Mouse (Mus musculus) liver, embryonic 16.5 days (tissue): ENCODE measurements around the gene Bean1. TPM values are rescaled to one million over a fixed set of nuclear protein-coding genes. Genes with fewer than 3 reads are reported as not detected.

ENCODE experiments used
- ATAC-seq: fragments of 200-750 bp; cut with Nextera tagmentation; 2 replicates; pipeline ENCODE4 v1.8.0; 2017; ENCODE audit warnings: low read depth, mild to moderate bottlenecking, moderate number of reproducible peaks, moderate library complexity
- H3K27ac ChIP-seq: fragments of 300-500 bp; sonication (generic); 2 replicates; pipeline ENCODE4 v1.5.1; 2014; ENCODE audit warnings: mild to moderate bottlenecking, low read length
- H3K27me3 ChIP-seq: fragments of 300-500 bp; sonication (generic); 2 replicates; pipeline ENCODE4 v1.6.1; 2014; ENCODE audit warnings: low read depth, low read length, mixed read lengths; ENCODE audit not compliant: control insufficient read depth, insufficient read depth
- H3K36me3 ChIP-seq: fragments of 300-500 bp; sonication (generic); 2 replicates; pipeline ENCODE4 v1.6.1; 2014; ENCODE audit warnings: mild to moderate bottlenecking; ENCODE audit not compliant: control insufficient read depth, insufficient read depth
- H3K4me1 ChIP-seq: fragments of 300-500 bp; sonication (generic); 2 replicates; pipeline ENCODE4 v1.6.1; 2014; ENCODE audit warnings: low read depth, low read length, mixed read lengths; ENCODE audit not compliant: control insufficient read depth
- H3K4me2 ChIP-seq: fragments of 300-500 bp; sonication (generic); 2 replicates; pipeline ENCODE4 v1.6.1; 2014; ENCODE audit warnings: low read depth, low read length, mixed read lengths
- H3K4me3 ChIP-seq: fragments of 300-500 bp; sonication (generic); 2 replicates; pipeline ENCODE4 v1.5.1; 2014; ENCODE audit warnings: low read depth, mild to moderate bottlenecking, low read length
- H3K9ac ChIP-seq: fragments of 300-500 bp; sonication (generic); 2 replicates; pipeline ENCODE4 v1.6.1; 2014; ENCODE audit warnings: low read depth, low read length
- H3K9me3 ChIP-seq: fragments of 300-500 bp; sonication (generic); replicated peaks from 2 replicates; pipeline ENCODE4 v1.6.1; 2016; ENCODE audit warnings: low read length; ENCODE audit not compliant: control insufficient read depth
- WGBS: fragments of 180-500 bp; shearing (Covaris S2); extraction: QIAGEN DNeasy Blood & Tissue Kit; methylation state at CpG from one replicate; pipeline ENCODE4 v1.1.7; 2014; ENCODE audit not compliant: insufficient replicate concordance; 5-methylcytosine and 5-hydroxymethylcytosine counted together
- polyA plus RNA-seq: library from polyadenylated mRNA; unstranded; fragments of >200 nt; fragmentation: Nextera tagmentation; extraction: Ambion mirVana; gene quantifications from 2 replicates; pipeline ENCODE4 v1.2.1, GENCODE M21; 2015

Gene Bean1
- polyA plus RNA-seq, 1 experiment from 2014 or later: 0.05 TPM

DNA sequence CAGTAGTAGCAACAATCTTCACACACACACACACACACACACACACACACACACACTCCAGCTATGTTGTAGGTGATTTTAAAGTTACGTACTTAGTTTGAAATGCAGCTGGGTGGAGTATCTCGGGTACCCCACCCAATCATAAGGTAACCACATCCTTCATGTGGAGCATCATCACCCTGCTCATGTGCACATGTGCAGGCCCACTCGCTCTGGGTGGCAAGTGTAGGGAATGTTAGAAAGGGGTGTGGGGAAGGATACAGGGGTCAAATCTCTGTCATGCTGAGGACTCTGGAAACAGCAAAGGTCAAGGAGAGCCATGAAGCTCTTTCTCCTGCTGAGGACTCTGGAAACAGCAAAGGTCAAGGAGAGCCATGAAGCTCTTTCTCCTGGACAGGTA lies 34.0 kb upstream of the Bean1 start:
- Histone ChIP-seq H3K4me3 (no peak overlapping the region), H3K36me3 (no peaks in the 10 kb centered on the region), H3K4me1 (no peaks in the 10 kb centered on the region), H3K27me3 (no peaks in the 10 kb centered on the region), H3K9ac (no peak overlapping the region), H3K4me2 (no peak overlapping the region), H3K27ac (no peak overlapping the region), H3K9me3 (no peaks in the 10 kb centered on the region)
- WGBS: 61% methylated on average over 3 of the region's 3 CpGs
- no peak for ATAC-seq

DNA sequence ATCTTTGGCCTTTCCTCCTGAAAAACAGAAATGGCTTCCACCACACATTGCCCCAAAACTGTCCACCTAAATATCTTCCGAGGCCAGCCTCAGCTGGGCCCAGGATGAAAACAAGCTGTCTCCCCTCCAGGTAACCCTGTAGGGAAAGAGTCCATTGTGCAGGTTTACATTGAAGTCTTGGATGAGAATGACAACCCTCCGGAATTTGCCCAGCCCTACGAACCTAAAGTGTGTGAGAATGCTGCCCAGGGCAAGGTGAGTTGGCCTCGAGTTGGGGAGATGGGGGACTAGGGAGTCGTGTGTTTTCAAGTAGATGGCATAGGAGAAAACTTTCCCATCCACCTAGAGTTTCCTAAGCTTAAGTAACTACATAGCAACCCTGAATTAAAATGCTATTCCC lies 32.6 kb upstream of the Bean1 start:
- no peaks in the 10 kb centered on the region for H3K4me1 ChIP-seq
- H3K27me3 ChIP-seq: no peaks in the 10 kb centered on the region
- H3K27ac ChIP-seq: no peak overlapping the region
- no peak overlapping the region for H3K9ac ChIP-seq
- H3K4me3 ChIP-seq: no peak overlapping the region
- no peak overlapping the region for H3K4me2 ChIP-seq
- 56% methylated on average over 5 of the region's 5 CpGs for WGBS
- no peak for ATAC-seq
- H3K36me3 ChIP-seq: no peaks in the 10 kb centered on the region
- H3K9me3 ChIP-seq: no peaks in the 10 kb centered on the region

DNA sequence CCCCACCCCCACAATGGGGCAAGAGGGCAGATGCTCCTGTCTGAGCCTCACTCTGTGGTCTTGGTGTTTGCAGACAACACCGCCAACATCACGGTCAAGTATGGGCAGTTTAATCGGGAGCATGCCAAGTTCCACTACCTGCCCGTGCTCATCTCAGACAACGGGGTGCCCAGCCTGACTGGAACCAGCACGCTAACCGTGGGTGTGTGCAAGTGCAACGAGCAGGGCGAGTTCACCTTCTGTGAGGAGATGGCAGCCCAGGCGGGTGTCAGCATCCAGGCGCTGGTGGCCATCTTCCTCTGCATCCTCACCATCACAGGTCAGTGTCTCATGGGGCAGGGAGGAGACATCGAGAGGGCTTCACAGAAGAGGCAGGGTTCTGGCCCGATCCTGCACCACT lies 29.6 kb upstream of the Bean1 start:
- H3K4me1 ChIP-seq: no peaks in the 10 kb centered on the region
- no peaks in the 10 kb centered on the region for H3K36me3 ChIP-seq
- WGBS: 71% methylated on average over 13 of the region's 13 CpGs
- no peak overlapping the region for H3K4me2 ChIP-seq
- no peaks in the 10 kb centered on the region for H3K27me3 ChIP-seq
- no peak for ATAC-seq
- no peaks in the 10 kb centered on the region for H3K9me3 ChIP-seq
- no peak overlapping the region for H3K4me3 ChIP-seq
- H3K27ac ChIP-seq: no peak overlapping the region
- H3K9ac ChIP-seq: no peak overlapping the region

DNA sequence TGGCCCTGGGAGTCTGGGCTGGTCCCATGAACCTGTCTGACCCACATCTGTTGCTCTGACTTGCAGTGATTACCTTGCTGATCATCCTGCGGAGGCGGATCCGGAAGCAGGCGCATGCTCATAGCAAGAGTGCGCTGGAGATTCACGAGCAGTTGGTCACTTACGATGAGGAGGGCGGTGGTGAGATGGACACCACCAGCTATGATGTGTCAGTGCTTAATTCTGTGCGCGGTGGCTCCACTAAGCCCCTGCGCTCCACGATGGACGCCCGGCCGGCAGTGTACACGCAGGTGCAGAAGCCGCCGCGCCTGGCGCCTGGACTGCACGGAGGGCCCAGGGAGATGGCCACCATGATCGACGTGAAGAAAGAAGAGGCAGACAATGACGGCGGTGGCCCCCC lies 27.8 kb upstream of the Bean1 start:
- Histone ChIP-seq H3K4me2 (no peak overlapping the region), H3K4me1 (no peaks in the 10 kb centered on the region), H3K9me3 (no peaks in the 10 kb centered on the region), H3K27ac (no peak overlapping the region), H3K27me3 (no peaks in the 10 kb centered on the region), H3K36me3 (no peaks in the 10 kb centered on the region), H3K4me3 (no peak overlapping the region), H3K9ac (no peak overlapping the region)
- no peak for ATAC-seq
- WGBS: 82% methylated on average over 25 of the region's 25 CpGs

DNA sequence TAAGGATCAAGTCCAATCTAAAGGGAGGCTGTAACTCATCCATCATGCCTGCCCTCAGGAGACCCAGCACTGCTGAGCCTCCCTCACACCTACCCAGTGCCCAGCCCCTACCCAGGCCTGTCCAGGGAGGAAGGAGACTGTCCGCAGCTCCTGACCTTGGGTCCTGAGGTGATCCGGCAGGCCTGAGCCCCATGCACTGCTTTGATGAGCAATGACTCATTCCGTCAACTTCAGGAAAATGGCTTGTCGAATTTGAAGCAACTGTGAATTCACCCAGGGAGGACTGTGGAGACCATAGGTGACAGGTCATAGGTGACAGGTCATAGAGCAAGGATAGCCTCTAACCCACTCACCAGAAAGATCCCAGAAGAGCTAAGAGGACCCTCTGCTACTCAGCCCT lies 26.9 kb upstream of the Bean1 start:
- no peak overlapping the region for H3K9ac ChIP-seq
- no peaks in the 10 kb centered on the region for H3K27me3 ChIP-seq
- H3K9me3 ChIP-seq: no peaks in the 10 kb centered on the region
- ATAC-seq: no peak
- no peak overlapping the region for H3K4me3 ChIP-seq
- no peaks in the 10 kb centered on the region for H3K36me3 ChIP-seq
- H3K4me2 ChIP-seq: no peak overlapping the region
- WGBS: 55% methylated on average over 4 of the region's 4 CpGs
- H3K27ac ChIP-seq: no peak overlapping the region
- H3K4me1 ChIP-seq: no peaks in the 10 kb centered on the region

DNA sequence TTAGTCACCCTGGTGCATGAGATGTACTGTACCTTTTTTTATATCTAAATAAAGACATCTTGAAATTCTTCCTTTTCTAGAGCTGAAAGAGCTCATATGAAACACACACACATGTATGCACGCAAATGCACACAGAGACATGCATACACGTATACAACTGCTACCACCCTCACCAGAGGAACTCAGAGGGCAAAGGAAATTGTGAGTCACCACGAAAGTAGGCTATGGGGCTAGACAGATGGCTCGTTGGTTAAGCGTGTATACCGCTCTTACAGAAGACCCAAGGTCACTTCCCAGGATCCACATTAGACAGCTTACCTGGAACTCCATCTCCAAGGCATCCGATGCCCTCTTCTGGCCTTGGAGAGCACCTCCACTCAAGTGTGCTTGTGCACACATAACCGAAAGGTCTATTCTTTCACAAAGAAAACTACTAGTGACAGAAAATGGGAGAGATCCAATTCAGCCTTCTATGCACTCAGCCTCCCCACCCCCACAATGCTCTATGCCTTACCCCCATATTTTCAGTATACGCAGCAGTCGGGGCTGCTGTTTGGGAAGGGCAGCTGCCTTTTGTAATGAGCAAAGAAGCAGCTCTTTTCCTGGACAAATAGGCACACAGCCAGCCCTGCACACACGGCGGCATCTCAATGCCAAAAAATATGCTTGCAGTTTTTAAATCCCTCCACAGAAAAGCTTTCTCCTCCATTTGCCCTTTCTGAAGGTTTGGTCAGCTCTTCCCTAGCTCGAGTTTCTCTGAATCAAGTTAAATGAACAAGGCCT lies 25.6 kb upstream of the Bean1 start:
- no peak overlapping the region for H3K27ac ChIP-seq
- no peak overlapping the region for H3K9ac ChIP-seq
- no peaks in the 10 kb centered on the region for H3K4me1 ChIP-seq
- ATAC-seq: no peak
- H3K4me2 ChIP-seq: no peak overlapping the region
- no peaks in the 10 kb centered on the region for H3K36me3 ChIP-seq
- 58% methylated on average over 13 of the region's 13 CpGs for WGBS
- no peaks in the 10 kb centered on the region for H3K27me3 ChIP-seq
- H3K9me3 ChIP-seq: no peaks in the 10 kb centered on the region
- no peak overlapping the region for H3K4me3 ChIP-seq

DNA sequence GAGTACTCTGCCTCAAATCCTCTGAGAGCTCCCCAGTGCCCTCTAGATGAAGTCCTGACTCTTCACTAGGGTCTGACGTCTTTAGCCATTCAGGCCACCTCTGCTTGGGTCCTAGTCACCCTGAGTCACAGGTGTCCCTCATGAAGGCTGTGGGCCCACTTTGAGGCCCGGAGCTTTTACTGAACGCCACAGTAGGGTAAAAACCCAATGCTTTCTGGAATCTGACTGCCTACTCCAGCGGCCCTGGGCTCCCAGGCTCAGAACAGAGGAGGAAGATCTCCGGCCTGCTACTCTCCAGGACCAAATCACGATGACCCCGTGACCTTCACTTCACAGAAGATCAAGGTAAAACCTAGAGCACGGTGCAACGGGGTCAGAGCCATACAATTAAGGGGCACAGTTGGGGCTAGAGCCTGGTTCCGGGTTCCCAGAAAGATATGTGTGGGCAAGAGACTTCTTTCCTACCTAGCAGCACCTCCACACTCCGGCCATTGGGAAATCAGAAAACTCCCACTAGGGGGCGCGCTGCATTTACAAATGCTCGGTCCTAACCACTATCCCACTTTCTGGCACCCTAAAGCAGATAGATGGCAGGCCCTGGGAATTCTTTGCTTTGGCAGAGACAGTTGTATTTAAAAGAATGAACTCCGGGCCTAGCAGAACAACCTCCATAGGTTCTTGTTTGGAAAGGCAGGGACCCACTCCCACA lies 24.1 kb upstream of the Bean1 start:
- Histone ChIP-seq H3K27me3 (no peaks in the 10 kb centered on the region), H3K4me2 (no peak overlapping the region), H3K4me1 (no peaks in the 10 kb centered on the region), H3K9me3 (no peaks in the 10 kb centered on the region), H3K27ac (no peak overlapping the region), H3K36me3 (no peaks in the 10 kb centered on the region), H3K4me3 (no peak overlapping the region), H3K9ac (no peak overlapping the region)
- 29% methylated on average over 15 of the region's 15 CpGs for WGBS
- no peak for ATAC-seq

DNA sequence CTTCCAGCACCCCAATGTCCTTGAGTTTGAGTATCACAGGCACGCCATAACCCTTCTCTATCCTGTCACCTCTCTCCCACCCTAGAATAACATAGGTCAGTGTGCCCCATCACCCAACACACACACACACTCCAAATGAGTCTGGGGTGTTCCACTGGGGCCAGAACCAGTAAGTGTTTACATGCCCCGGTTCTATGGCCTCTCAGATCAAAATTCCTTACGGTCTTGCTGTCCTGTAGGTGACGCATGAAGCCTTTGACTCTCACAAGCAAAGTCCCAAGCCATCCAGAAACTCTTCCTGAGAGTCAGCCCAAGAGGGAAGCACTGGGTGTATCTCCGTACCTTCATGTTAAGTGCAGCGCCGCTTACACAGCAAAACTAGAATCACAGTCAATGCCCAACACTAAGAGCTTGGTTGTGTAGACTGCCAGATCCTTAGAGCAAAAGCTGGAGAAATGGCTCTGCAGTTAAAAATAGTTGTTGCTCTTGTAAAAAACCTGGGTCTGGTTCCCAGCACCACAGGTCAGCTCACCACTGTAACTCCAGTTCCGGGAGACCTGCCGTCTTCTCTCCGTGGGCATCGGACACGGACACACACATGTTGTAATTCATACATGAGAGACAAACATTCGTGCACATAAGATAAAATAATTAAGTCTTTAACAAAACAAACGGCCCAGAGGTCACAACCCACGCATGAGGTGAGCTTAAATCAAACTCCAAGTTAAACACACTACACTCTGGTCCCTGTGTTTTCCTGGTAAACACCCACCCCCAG lies 23.3 kb upstream of the Bean1 start:
- no peak overlapping the region for H3K4me3 ChIP-seq

DNA sequence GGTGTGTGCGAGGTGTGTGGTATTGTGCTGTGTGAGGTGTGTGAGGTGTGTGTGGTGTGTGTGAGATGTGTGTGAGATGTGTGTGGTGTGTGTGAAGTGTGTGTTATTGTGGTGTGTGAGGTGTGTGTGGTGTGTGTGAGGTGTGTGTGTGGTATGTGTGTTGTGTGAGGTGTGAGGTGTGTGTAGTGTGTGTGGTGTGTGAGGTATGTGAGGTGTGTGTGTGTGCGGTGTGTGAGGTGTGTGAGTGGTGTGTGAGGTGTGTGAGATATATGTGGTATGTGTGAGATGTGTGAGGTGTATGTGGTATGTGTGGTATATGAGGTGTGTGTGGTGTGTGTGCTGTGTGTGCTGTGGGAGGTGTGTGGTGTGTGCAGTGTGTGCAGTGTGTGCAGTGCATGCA lies 22.3 kb upstream of the Bean1 start:
- H3K4me3 ChIP-seq: no peak overlapping the region
- no peaks in the 10 kb centered on the region for H3K9me3 ChIP-seq
- no peaks in the 10 kb centered on the region for H3K27me3 ChIP-seq
- H3K4me1 ChIP-seq: no peaks in the 10 kb centered on the region
- H3K9ac ChIP-seq: no peak overlapping the region
- H3K4me2 ChIP-seq: no peak overlapping the region
- H3K36me3 ChIP-seq: no peaks in the 10 kb centered on the region
- no peak for ATAC-seq
- WGBS: 72% methylated on average over 2 of the region's 2 CpGs
- H3K27ac ChIP-seq: no peak overlapping the region

More for the DNA sequence above, 23.3 kb upstream of the Bean1 start:
- Histone ChIP-seq H3K9ac (no peak overlapping the region), H3K27ac (no peak overlapping the region), H3K4me1 (no peaks in the 10 kb centered on the region), H3K27me3 (no peaks in the 10 kb centered on the region), H3K4me2 (no peak overlapping the region), H3K9me3 (no peaks in the 10 kb centered on the region), H3K36me3 (no peaks in the 10 kb centered on the region)
- WGBS: 73% methylated on average over 15 of the region's 15 CpGs
- ATAC-seq: no peak
